Mouse (Mus musculus) forebrain, embryonic 12.5 days (tissue): Measurements from ENCODE around the gene Bag3. TPM values are rescaled to one million over a fixed set of nuclear protein-coding genes. Genes with fewer than 3 reads are reported as not detected.
A peak's percentile ranks its signal among the peaks of the same experiment; 100 is the strongest.

Experiments
- ATAC-seq: fragments of 200-750 bp; cut with Nextera tagmentation; 2 replicates; pipeline ENCODE4 v1.8.0; 2017; ENCODE audit warnings: moderate TSS enrichment; ENCODE audit not compliant: low FRiP score
- H3K27ac ChIP-seq: fragments of 300-500 bp; sonication (generic); 2 replicates; pipeline ENCODE4 v1.5.1; 2016; ENCODE audit warnings: mild to moderate bottlenecking
- H3K27me3 ChIP-seq: fragments of 300-500 bp; sonication (generic); 2 replicates; pipeline ENCODE4 v1.6.1; 2016; ENCODE audit warnings: mild to moderate bottlenecking
- H3K36me3 ChIP-seq: fragments of 300-500 bp; sonication (generic); replicated peaks from 2 replicates; pipeline ENCODE4 v1.6.1; 2016; ENCODE audit warnings: mild to moderate bottlenecking
- H3K4me1 ChIP-seq: fragments of 300-500 bp; sonication (generic); 2 replicates; pipeline ENCODE4 v1.6.1; 2016
- H3K4me2 ChIP-seq: fragments of 300-500 bp; sonication (generic); 2 replicates; pipeline ENCODE4 v1.6.1; 2016; ENCODE audit warnings: mild to moderate bottlenecking, moderate library complexity
- H3K4me3 ChIP-seq: fragments of 300-500 bp; sonication (generic); replicated peaks from 2 replicates; pipeline ENCODE4 v1.5.1; 2016; ENCODE audit warnings: mild to moderate bottlenecking
- H3K9ac ChIP-seq: fragments of 300-500 bp; sonication (generic); 2 replicates; pipeline ENCODE4 v1.6.1; 2016; ENCODE audit warnings: mild to moderate bottlenecking
- H3K9me3 ChIP-seq: fragments of 300-500 bp; sonication (generic); 2 replicates; pipeline ENCODE4 v1.6.1; 2016
- WGBS: fragments of 180-500 bp; shearing (Covaris S2); methylation state at CpG from one replicate; pipeline ENCODE4 v1.1.7; 2016; 5-methylcytosine and 5-hydroxymethylcytosine counted together
- polyA plus RNA-seq: library from polyadenylated mRNA; unstranded; fragments of >200 nt; fragmentation: Nextera tagmentation; extraction: Ambion mirVana; gene quantifications from 2 replicates; pipeline ENCODE4 v1.2.1, GENCODE M21; 2016

Bag3 gene
- polyA plus RNA-seq, 1 experiment from 2014 or later, result 3.6 TPM

DNA sequence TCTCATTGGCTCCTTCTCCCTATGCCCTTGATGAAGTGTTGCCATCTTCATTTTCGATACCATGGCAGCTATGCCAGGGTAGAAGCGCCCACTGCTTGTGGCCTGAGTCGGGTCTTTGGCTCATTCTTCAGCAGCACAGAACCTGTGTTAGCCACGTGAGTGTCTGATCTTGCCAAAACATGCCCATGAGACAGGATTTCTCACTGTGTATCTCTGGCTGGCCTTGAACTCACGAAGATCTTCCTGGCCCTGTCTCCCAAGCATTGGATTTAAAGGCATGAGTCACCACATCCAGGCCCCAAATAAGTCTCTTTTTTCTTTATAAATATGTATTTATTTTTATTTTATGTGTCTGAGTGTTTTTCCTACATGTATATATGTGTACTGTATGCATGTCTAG is 51.8 kb downstream of the Bag3 start:
- no peak for ATAC-seq
- no peak overlapping the region for H3K4me2 ChIP-seq
- no peak overlapping the region for H3K9ac ChIP-seq
- no peaks in the 10 kb centered on the region for H3K36me3 ChIP-seq
- H3K27me3 ChIP-seq, result no peaks in the 10 kb centered on the region
- WGBS, result 92% methylated on average over 5 of the region's 5 CpGs
- no peak overlapping the region for H3K27ac ChIP-seq
- peaks cover 5% of the 10 kb centered on the region; the same call in 1 of the 2 replicates for H3K4me1 ChIP-seq
- no peak overlapping the region for H3K4me3 ChIP-seq
- H3K9me3 ChIP-seq, result no peaks in the 10 kb centered on the region

DNA sequence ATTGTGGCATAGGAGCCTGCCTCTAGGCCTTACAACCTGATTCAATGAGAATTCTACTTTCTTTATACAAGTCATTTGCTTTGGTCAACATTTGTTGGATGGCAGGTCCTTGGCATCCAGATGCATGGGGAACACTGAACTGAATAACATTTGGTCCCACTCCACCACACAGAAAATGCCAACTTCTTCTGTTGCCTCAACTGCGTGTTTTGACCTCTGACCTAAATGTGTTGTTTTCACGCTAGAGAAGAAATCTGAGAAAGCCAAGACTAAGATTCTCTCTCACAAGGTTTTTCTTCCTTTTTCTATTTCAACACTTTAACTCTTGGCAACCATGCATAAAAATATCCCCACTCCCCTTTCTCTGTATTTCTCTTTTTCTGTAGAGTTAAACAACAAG is 52.4 kb downstream of the Bag3 start:
- H3K4me1 ChIP-seq, result peaks cover 5% of the 10 kb centered on the region; the same call in 1 of the 2 replicates
- no peaks in the 10 kb centered on the region for H3K36me3 ChIP-seq
- H3K27me3 ChIP-seq, result 0 out of 2 replicates have a peak, but pooled peaks cover 3% of the 10 kb centered on the region
- no peak overlapping the region for H3K4me3 ChIP-seq
- ATAC-seq, result no peak
- H3K27ac ChIP-seq, result no peak overlapping the region
- H3K9me3 ChIP-seq, result no peaks in the 10 kb centered on the region
- WGBS, result 80% methylated on average over 2 of the region's 2 CpGs
- no peak overlapping the region for H3K4me2 ChIP-seq
- H3K9ac ChIP-seq, result no peak overlapping the region

DNA sequence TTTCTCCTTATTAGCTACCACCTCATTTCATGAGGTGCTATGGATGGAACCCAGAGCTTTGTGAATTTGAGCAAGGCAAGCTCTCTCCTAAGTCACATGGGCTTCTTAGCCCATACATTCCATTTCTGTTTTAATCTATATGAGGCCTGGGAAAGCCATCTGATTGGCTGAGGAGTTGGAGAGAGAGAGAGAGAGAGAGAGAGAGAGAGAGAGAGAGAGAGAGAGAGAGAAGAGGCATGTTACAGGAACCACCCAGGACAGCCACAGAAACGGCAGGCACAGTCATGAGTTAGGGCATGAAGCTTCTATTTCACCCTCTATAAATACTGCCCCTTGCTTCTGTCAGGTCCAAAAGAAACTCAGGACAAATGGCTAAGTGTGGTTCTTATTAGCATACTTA is 54.2 kb downstream of the Bag3 start:
- no peak overlapping the region for H3K9ac ChIP-seq
- WGBS, result 67% methylated on average over 1 of the region's 1 CpGs
- ATAC-seq, result no peak
- no peaks in the 10 kb centered on the region for H3K36me3 ChIP-seq
- H3K9me3 ChIP-seq, result no peaks in the 10 kb centered on the region
- H3K4me1 ChIP-seq, result peaks cover 15% of the 10 kb centered on the region
- 0 out of 2 replicates have a peak, but pooled peaks cover 3% of the 10 kb centered on the region for H3K27me3 ChIP-seq
- no peak overlapping the region for H3K27ac ChIP-seq
- H3K4me2 ChIP-seq, result no peak overlapping the region
- H3K4me3 ChIP-seq, result no peak overlapping the region

DNA sequence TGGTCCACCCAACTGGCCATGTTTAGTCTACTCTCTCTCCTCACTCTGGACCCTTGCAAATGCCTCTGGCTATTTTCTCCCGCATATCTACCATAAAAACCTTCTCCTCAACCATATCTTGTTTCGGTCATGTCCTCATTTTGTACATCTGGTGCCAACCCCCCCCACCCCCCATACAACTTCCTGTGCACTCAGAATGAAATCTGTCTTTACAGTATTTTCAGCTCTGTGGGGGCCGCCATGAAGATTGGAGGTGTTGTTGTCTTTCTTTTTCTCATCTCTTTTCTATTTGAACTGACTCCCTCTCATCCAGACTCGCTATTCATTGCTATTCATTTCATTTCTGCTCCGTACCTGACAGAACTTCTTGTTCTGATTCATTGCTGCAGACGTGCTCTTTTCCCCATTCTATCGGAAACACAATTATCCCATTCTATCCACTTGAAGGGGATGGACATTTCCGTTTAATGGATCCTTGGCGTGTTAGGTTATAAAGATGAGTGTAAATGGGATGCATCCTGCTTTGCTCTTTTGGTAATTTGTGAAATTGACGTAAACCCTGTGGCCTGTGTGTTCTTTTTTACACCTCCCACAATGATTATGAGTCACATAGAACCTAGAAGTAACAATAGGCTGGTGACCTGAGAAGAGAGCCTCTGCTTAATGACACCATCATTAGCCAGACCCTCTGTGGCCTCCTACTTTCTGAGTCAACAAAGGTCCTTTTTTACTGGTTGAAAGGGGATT is 55.0 kb downstream of the Bag3 start:
- Histone ChIP-seq H3K4me3 (no peak overlapping the region), H3K4me2 (no peak overlapping the region), H3K9ac (no peak overlapping the region), H3K9me3 (no peaks in the 10 kb centered on the region), H3K4me1 (peaks cover 15% of the 10 kb centered on the region), H3K27me3 (0 out of 2 replicates have a peak, but pooled peaks cover 3% of the 10 kb centered on the region), H3K36me3 (no peaks in the 10 kb centered on the region), H3K27ac (no peak overlapping the region)
- no peak for ATAC-seq
- WGBS, result 46% methylated on average over 10 of the region's 10 CpGs

DNA sequence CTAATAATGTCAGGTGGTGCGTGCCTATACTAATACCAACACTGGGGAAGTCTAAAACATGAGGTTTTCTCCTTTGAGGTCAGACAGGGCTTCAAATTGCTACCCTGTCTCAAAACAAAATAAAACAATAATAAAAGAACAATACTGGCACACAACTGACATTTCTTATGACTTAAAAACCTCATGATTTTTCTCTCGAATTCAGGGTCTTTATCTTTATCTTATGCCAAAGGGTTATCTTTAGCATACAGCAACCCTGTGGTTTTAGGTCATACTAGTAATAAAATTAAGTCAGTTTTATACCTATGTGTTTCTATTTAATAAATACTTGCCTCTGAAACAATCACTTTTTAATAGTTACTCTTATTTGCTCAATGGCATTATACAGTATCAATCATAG is 56.0 kb downstream of the Bag3 start:
- no peak overlapping the region for H3K9ac ChIP-seq
- H3K27ac ChIP-seq, result no peak overlapping the region
- H3K4me3 ChIP-seq, result no peak overlapping the region
- H3K9me3 ChIP-seq, result no peaks in the 10 kb centered on the region
- no peaks in the 10 kb centered on the region for H3K36me3 ChIP-seq
- H3K4me2 ChIP-seq, result no peak overlapping the region
- ATAC-seq, result no peak
- 75% methylated on average over 2 of the region's 2 CpGs for WGBS
- peaks cover 15% of the 10 kb centered on the region for H3K4me1 ChIP-seq
- H3K27me3 ChIP-seq, result 0 out of 2 replicates have a peak, but pooled peaks cover 3% of the 10 kb centered on the region

DNA sequence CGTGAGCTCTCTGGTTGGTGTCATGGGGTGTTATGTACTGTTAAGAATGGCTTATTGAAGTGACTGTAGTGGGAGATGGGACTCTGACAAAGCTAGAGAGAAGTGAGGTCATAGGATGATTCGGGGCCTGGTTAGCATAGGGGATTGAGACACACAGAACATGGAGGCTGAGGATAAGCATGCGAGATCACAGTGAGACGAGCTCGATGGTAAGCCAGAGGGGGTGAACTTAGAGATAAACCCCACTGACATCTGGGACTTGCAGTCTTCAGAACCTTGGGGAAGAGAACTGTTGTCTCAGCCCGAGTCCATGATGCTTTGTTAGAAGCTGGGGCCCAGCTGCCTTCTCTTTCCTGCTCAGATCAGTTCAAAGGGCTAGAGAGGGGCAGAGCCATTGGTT is 56.9 kb downstream of the Bag3 start:
- WGBS, result 92% methylated on average over 6 of the region's 6 CpGs
- no peaks in the 10 kb centered on the region for H3K9me3 ChIP-seq
- H3K27ac ChIP-seq, result no peak overlapping the region
- no peak for ATAC-seq
- H3K4me2 ChIP-seq, result no peak overlapping the region
- H3K4me3 ChIP-seq, result no peak overlapping the region
- no peaks in the 10 kb centered on the region for H3K36me3 ChIP-seq
- peaks cover 15% of the 10 kb centered on the region for H3K4me1 ChIP-seq
- H3K9ac ChIP-seq, result no peak overlapping the region
- 0 out of 2 replicates have a peak, but pooled peaks cover 3% of the 10 kb centered on the region for H3K27me3 ChIP-seq

DNA sequence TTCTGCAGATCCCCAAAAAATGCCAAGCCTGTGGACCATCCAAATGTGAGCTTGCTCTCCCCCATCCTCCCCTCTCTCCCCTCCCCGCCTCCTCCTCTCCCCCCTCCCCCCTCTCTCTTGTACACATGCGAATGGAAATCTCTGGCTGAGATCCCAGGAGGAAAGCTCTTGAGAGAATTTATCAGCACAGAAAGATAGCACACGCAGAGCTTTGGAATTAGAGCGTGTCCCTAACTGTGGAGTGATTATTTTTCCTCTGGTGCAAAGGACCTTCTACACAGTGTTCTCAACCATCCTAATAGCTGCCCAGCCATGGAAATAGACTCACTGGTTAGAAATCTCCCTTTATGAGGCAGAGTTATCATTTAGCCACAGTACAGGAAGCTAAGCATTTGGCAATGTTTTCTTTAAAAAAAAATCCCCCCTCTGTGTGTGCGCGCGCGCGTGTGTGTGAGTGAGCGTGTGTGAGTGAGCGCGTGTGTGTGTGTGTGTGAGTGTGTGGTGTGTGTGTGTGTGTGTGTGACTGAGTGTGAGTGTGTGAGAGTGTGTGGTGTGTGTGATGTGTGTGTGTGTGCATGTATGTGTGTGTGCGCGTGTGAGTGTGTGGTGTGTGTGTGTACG is 58.6 kb downstream of the Bag3 start:
- no peak for ATAC-seq
- 80% methylated on average over 15 of the region's 15 CpGs for WGBS
- Histone ChIP-seq H3K27me3 (0 out of 2 replicates have a peak, but pooled peaks cover 3% of the 10 kb centered on the region), H3K4me2 (no peak overlapping the region), H3K9ac (0 out of 2 replicates have a peak overlapping the region, but pooled peaks have one; percentile 21), H3K4me3 (no peak overlapping the region), H3K27ac (peak overlapping the region; percentile 51; the same call in 1 of the 2 replicates), H3K4me1 (peaks cover 15% of the 10 kb centered on the region), H3K36me3 (no peaks in the 10 kb centered on the region), H3K9me3 (no peaks in the 10 kb centered on the region)

DNA sequence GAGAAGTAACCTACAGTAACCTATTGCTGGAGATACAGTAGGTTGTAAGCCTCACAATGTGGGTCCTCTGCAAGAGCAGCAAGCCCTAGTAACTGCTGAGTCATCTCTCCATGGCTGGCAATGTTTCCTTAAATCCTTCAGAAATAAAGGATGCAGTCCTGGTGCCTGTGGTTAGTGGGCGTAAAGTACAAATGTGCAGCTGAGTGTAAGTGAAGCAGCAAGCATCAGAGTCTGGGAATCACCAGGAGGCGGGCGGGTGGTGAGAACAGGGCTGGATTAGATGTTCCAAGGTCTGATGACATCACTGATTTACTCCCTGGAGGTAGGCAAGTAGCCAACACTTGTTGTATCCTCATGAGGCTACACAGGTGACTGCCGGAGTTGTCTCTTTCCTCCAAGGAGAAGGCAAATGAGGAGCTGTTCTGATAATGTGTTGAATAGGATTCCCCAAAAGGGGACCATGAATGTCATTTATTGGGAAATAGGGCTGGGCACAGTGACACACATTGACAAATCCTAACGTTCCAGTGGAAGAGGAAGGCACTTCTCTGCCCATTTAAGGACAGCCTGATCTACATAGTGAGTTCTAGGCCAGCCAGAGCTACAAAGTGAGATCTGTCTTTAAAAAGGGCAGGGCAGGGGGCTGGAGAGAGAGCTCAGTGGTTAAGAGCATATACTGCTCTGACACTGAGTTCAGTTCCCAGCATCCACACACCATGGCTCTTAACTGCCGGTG is 60.0 kb downstream of the Bag3 start:
- no peak overlapping the region for H3K27ac ChIP-seq

DNA sequence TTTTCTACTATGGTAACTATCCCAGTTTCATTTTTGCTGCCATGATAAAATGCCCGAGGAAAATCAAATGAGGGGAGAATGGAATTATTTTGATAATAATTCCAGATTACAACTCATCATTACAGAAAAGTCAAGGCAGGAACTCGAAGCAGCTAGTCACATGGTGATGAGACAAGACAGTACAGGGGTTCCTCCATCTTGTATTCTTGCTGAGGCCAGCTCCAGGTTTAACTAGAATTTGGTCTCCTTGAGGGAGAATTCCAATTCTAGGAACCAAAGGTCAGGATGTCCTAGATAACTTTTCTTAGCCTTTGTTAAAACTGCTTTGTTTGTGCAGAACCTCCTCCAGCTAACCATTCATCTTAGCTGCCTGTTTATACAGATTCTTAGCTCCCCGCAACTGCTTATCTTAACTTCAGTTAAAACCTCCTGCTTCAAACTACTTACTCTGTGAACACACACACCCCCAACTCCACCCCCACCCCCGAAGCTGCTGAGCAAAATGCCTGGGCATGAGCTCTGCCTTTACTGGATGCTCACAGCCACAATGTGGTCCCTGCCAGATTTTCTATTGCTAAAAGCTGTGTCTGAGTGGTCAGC is 64.0 kb downstream of the Bag3 start:
- H3K4me1 ChIP-seq, result peaks cover 18% of the 10 kb centered on the region
- no peak overlapping the region for H3K4me3 ChIP-seq
- H3K9ac ChIP-seq, result no peak overlapping the region
- H3K27ac ChIP-seq, result no peak overlapping the region
- H3K4me2 ChIP-seq, result no peak overlapping the region
- no peaks in the 10 kb centered on the region for H3K36me3 ChIP-seq
- H3K9me3 ChIP-seq, result no peaks in the 10 kb centered on the region
- 78% methylated on average over 4 of the region's 4 CpGs for WGBS
- ATAC-seq, result no peak
- no peaks in the 10 kb centered on the region for H3K27me3 ChIP-seq

More for the DNA sequence above, 60.0 kb downstream of the Bag3 start:
- Histone ChIP-seq H3K9ac (no peak overlapping the region), H3K4me3 (no peak overlapping the region), H3K4me2 (no peak overlapping the region), H3K4me1 (peaks cover 14% of the 10 kb centered on the region), H3K36me3 (no peaks in the 10 kb centered on the region), H3K27me3 (0 out of 2 replicates have a peak, but pooled peaks cover 3% of the 10 kb centered on the region), H3K9me3 (no peaks in the 10 kb centered on the region)
- WGBS, result 85% methylated on average over 6 of the region's 6 CpGs
- ATAC-seq, result no peak

DNA sequence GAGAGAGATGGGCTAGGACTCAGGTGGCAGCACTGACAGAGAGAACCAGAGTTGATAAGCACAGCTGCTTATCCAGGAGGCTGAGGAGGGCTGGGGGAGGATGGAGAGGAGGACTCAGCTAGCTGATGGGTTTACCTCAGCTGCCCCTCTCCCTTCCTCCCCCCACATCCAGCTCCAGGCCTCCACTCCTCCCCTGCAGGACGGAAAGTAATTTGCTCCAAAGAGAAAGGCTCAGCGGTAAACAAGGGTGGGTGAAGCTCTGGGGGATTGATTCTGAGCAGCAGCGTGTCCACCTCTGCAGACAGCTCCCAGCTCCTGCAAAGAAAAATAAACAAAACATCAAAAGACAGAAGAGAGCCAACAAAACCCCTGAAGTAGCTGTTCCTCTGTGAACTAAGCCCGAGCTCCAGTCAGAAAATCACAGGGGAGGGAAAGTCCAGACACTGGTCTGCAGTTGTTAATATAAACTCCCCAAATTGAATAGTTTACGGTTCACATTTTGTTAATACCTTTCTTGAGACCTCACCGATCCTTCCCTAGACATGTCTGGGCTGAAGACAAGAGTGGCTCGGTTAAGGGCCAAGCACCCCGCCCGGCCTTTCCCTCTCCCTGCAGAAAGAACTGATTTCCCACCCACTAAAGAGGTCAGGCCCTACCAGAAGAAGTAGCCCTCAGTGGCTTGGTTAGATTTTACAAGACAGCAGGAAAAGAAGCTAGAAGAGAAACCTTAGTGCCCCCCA is 68.1 kb downstream of the Bag3 start:
- 3% methylated on average over 9 of the region's 9 CpGs for WGBS
- Histone ChIP-seq H3K4me3 (no peak overlapping the region), H3K4me1 (peaks cover 25% of the 10 kb centered on the region), H3K9me3 (no peaks in the 10 kb centered on the region), H3K27me3 (no peaks in the 10 kb centered on the region), H3K9ac (no peak overlapping the region; the same call in 1 of the 2 replicates), H3K27ac (peak overlapping the region; percentile 81), H3K4me2 (no peak overlapping the region), H3K36me3 (no peaks in the 10 kb centered on the region)
- ATAC-seq, result peak; percentile 83

DNA sequence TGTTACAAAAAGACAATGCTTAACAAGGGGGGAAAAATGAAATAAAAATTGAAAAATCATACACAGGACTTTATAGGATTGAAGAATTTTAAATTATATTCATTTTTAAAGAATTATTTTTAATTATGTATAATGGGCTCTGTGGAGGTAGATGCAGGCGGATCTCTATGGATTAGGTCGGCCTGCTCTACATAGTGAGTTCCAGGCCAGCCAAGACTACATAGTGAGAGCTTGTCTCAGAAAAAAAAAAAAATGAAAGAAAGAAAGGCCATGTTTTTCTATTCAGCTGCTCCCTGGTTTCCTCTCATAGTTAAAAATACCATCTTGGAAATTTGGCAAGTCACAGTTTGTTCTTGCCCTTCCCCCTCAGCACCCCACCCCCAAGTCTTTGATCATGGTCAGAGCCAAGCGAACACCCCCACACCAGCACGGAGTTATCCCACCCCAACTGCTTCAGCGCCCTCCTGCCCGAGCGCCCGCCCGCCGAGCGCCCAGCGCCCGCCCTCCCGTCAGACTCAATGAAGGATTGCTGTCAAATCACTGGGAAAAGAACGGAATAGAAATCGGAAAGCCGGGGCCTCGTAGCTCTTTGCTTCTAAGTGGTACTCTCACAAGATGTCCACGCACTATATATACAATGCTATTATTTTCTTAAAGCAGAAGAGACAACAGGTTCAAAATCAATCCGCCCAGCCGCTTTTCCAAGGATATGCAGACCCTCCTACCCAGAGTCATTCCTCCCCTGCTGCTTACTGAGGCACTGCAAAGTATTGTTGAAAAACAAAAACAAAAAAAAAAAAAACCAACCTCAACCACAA is 68.9 kb downstream of the Bag3 start:
- H3K9me3 ChIP-seq, result no peaks in the 10 kb centered on the region
- WGBS, result 2% methylated on average over 21 of the region's 21 CpGs
- H3K4me3 ChIP-seq, result peak overlapping the region; percentile 25
- peak overlapping the region; percentile 51 for H3K4me2 ChIP-seq
- H3K4me1 ChIP-seq, result peaks cover 25% of the 10 kb centered on the region
- peak; percentile 69 for ATAC-seq
- H3K36me3 ChIP-seq, result no peaks in the 10 kb centered on the region
- no peaks in the 10 kb centered on the region for H3K27me3 ChIP-seq
- H3K9ac ChIP-seq, result peak overlapping the region; percentile 29; the same call in 1 of the 2 replicates
- peak overlapping the region; percentile 81 for H3K27ac ChIP-seq
